Mouse (Mus musculus) MEL-GATA-1-ER (cell line): ENCODE results near the gene Polr2l.
"Not testable (repeated sequence)": the region's sequence is repeated elsewhere in the genome, so short reads cannot be mapped to it uniquely, and the experiment has no call there.

Experiments
- DNase-seq: peaks from one replicate; pipeline ENCODE4 v3.0.0-alpha.2; 2012; ENCODE audit warnings: low read depth; ENCODE audit errors: extremely low read depth

The Polr2l gene

DNA sequence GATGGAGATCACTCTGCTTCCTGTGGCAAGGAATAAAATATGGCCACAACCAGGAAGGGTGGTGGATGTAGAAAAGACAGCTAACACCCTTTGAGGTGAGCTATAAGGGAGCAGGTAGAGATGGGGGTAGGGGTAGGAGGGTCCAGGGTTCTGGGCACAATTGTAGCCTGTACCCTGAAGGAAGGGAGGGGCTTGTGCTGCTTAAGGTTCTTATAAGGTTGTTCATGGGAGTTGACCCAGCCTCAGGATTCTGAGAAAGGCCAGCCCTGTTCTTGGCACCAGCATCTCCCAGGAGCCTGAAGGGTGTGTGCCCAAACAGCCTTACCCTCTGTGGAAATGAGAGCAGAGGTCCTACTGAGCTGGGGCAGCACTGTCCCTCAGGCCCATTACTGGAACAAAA, 23.0 kb downstream of the Polr2l start:
- DNase-seq, result no peak

DNA sequence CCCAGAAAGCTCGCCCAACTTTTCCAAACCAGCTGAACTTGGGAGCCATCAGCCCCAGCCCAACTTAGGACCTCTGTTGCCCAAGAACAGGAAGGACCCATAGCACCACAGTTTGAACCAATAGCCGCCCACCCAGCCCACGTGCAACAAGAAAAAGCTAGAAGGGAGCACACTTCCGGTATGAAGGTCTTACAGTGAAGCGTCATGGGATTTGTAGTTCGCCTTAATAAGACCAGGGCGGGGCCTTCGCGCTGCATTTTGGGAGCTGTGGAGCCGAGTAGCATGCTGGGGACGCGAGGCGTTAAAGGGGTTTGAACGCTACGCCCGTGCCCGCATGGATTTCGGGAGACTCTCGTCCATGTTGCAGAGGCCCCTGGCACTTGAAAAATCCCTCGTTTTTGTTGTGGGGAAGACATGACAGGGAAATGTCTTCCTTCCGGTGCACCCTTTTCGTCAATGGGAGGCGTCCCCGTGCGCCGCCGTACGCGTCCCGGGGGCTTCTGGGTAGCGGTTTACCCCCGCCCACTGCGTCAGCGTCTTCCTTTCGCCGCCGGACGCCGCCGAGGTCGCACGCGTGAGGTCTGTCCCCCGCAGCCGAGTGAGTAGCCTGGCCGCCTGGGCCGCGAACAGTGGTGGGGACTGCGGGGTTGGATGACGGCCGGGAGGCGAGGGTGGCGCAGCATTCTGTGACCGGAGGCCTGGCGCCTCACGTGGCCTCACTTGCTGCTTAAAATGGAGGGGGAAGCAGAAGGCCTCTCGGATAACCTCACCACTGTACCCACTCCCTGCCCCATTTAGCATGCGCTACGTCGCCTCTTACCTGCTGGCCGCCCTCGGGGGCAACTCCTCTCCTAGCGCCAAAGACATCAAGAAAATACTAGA, 27.6 kb downstream of the Polr2l start, which contains the start of gene Rplp2:
Gene Rplp2 (plus strand): TSS at position 261 of the 882 bp plus-strand sequence.
- DNase-seq, result peak; percentile 97

DNA sequence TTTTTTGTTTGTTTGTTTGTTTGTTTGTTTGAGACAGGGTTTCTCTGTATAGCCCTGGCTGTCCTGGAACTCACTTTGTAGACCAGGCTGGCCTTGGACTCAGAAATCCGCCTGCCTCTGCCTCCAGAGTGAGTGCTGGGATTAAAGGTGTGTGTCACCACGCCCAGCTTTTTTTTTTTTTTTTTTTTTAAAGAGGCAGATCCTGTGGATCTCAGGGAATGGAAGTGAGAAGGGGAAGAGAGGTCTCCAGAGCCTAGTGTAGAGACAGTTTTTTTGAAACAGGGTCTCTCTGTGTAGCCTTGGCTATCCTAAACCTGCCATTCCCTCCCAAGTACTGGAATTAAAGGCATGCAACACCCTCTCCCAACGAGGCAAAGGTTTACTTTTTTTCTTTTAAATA, 28.6 kb downstream of the Polr2l start:
- not testable (repeated sequence) for DNase-seq

DNA sequence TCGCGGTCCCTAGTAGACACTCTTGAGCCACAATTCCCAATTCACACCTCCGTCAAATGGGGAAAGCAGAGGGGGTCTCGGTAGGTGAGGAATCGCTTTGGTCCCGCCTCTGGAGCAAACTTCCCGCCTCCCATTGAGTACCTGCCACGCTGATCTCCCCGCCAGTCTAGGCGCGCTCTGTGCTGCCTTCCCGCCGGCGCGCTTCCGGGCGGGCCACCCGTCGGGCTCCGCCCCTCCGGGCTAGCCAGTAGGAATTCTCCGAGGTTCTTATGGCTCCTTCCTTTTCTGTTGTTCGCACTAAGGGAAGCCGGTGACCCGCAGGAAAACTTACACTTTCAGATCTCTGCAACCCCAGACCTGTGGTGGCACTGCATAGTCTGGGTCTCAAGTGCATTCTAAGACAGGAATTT, 31.1 kb downstream of the Polr2l start, which contains the start of gene Pidd1:
Gene Pidd1 (minus strand): TSS at position 198 of the 410 bp plus-strand sequence.
- peak; percentile 65 for DNase-seq

DNA sequence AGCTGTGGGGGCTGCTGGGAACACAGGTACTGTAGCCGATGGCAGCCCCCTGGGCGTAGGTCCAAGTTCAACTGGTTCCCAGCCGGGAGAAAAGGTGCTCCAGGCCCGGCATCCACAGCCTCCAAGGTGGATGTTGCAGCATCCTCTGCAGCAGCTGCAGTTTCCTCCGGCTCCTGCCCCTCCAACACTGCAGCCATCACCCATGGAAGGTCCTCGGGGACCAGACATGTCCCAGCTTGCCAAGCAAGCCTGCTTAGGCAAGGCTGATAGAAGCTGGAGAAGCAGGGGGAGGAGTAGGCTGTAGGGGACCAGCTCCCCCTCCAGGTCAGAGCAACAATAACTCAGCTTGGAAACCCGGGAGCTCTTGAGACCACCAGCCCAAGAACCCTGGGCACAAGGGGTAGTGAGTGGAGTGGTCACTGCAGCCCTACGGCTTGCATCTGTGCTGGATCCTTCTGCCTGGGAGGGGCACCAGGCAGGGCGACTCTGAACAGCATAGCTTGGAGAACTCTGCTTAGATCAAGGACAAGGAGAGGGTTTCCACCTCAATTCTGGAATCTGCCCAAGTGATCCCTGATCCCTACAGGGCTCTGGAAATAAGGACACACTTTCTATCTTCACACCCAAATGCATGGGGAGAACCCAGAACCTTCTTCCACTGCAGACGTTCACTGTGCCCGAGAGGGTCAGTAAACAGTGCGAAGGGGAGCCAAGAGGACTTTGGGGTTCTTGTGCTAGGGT, 31.7 kb downstream of the Polr2l start:
- DNase-seq, result no peak

DNA sequence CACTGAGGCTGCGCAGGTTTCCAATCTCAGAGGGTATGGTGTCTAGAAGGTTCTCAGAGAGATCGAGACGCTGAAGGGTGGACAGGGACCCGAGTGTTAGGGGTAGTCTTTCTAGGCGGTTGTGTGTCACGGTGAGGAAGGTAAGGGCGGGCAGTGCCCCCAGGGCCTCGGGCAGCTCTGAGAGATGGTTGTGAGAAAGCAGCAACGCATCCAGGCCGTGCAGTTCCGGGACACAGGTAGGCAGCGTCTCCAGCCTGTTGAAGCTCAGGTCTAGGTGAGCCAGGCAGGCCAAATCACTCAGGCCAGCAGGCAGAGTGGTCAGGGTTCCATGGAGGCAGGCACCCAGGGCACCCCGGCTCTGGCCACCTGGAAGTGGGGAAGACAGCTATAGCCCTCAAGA, 32.7 kb downstream of the Polr2l start:
- no peak for DNase-seq

DNA sequence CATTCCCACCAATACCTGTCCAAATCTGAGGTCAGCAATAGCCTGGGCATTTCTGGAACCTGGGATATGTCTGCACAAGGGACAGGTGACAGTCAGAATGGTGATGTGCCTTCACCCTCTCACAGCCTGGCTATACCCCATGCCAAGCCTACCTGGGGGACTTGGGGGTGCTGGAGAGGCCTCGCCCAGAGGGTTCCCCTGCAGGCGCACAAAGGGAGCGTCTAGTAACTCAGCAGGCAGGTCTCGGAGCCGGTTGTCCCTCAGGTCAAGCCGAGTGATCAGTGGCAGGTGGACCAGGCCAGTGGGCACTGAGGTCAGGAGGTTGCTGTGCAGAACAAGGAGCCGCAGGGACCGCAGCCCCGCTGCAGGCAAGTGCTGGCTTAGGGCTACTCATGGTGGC, 33.5 kb downstream of the Polr2l start:
- DNase-seq, result no peak

DNA sequence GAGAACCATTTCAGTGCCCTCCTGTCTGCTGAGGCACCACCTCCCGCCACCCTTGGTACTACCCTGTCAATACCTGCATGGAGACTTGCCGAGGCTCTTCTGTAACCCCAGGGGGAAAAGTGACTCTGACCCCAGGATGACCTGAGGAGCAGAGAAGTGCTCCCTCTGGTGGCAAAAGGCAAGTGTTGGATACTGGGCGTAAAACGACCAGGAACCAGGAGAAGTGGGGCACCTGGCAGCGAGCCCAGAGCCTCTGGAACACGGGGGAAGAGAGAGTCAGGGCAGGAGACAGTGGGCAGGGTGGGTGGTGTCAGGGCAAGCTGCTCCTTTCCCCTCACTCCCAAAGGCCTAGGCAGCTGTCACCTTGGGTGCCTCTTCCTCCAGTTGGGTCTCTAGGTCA, 34.3 kb downstream of the Polr2l start:
- no peak for DNase-seq

DNA sequence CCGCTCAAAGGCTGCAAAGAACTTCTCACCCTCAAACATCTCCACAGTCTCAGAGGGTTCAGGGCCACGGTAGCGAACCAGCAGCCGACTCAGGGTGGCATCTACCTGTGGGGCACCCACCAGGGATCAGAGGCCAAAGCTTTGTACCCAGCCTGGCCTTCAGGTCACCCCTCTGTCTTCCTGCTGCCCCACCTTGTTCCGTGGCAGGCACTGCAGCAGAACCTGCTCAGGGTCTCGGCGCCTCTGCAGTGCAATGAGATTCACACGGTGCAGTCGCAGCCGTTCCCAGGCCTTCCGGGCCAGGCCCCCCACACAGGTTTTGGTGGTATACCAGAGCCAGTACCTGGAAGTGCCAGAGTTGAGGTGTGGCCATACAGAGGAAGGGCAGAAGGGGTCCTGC, 35.1 kb downstream of the Polr2l start:
- DNase-seq, result no peak

DNA sequence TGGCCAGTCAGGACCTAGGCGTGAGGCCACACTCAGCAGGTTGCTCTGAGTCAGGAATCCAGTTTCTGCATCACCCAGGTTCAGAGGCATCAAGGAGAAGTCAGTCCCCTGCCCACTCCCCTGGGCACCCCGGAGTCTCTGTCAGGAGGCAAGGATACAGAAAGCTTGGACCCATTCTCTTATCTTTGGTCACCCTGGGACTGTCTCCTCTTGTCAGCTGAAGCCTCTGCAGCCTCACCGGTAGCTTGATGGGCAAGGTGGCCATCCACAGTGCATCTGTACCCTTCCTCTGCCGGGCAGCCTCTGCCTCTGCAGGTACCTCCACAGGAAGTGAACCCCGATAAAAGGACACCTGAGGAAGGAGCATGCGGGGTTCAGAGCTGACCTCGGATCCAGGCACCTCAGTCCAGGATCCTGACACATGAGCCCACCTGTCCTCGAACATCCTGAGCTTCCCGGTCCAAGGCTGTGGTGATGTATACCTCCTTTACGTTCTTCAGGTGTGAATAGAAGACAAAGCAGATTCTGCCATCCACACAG, 35.7 kb downstream of the Polr2l start:
- DNase-seq, result no peak

DNA sequence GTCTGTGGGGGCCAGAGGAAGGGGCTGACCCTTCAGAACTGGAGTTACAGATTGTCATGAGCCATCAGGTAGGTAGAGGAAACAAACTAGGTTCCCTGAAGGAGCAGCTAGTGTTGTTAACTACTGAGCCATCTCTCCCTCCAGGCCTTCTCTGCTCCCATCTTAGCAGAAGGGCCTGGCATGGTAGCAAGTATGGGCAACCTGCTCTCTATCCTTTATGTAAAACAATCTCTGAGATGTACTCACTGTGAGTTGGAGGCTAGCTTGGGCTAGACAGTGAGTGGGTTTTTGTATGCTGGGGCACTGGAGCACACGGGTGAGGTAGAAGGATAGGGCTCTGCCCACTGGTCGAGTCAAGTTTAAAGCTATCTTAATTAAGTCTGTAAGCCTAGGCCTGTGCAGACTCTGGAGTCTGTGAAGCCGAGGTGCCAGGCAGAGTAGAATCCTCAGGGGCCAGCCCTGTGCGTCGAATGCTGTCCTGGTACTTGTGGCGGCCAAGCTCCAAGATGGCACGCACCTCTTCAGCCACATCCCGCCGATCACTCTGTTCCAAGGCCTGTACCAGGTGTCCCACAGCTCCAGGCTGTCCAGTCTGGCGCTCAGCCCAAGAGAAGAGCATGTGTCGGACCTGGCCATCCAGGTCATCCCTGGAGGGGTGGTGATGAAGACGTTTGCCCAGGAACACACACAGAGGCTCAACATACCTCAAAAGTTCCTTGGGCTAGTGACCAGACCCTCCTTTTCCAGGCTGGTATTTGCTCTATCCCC, 36.5 kb downstream of the Polr2l start:
- DNase-seq, result no peak

DNA sequence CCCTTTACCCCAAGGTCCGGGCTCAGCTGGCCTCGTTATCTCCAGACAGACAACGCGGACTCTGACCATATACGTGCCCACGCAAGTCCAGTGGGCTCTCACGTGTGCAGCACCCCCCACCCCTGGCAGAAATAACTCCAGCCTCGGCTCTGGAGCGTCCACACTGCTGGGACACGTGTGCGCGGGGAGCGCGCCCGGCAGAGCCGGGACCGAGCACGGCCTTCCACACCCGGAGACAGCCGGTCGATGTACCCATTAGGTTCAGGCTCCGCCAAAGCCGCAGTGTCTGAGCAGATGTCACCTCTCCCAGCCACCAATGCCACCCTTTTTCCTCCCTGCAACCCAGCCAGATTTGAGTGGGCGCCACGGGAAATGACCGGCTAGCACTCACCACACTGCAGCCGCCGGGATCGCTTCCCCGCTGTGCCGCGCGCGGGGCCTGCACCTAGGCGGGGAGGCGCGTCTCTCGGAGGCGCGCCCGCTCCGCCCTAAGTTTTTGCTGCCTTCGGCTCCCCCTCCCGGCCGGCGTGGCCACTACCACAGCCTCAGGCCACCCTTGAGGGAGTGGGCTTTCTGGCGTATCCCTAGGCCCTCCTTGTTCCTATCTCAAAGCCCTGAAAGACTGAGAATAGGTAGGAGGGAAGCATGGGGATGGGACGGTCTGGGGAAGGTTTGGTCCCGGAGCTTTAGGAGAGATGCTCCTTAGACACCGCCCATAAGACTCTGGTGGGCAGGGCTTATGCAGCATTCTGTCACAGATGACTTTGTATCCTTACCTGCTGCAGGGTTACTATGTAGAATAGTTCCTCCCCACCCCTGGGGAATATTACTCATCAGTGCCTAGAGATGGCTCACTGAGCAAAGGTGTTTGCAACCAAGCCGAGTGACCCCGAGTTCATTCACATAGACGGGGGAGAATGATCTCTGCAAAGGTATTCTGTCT, 37.5 kb downstream of the Polr2l start, which contains the start of gene Slc25a22:
Gene Slc25a22 (minus strand): TSS at position 715 of the 943 bp plus-strand sequence.
- no peak for DNase-seq

DNA sequence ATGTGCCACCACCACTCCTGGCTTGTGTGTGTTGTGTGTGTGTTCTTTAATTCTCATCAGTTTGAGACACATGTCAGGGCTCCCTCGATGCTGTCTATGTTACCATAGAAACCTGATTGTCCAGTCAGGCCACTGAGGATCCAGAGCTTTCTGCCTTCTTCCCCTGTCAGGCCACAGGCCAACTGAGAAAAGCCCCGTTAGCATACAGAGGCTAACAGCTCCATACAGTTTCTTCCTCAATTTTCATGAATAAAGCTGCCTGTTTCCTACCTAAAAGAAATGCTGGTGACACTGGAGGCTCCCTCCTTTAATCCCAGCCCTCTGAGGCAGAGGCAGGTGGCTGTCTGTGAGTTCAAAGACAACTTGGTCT, 38.4 kb downstream of the Polr2l start:
- DNase-seq, result no peak

DNA sequence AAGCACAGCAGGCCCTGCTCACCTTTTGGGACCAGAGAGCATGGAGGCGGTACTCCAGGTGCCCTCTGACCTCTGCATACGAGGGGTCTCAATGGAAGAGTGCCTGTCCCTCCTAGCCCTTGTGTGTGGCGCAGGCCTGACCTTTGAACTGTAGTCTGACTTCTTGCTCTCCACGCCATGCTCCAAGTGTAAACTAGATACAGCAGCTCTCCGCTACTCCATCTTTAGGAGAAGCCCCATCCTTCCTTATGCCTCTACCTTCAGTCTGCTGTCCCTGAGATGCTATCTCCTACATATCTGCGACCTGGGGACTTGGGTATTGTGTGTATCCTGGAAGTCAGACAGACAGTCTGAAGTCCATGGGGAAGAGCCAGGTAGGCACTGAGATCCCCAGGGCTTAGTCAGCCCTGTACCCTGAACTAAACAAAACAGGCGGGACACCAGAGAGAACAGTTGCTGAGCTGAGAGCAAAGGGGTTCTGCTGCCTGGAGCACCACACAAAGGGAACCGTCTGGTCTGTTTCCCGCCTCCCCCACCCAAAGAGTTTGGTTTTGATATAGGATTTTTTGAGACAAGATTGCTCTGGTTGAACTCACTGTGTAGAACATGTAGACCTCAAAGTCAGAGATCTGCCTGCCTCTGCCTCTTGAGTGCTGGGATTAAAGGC, 38.9 kb downstream of the Polr2l start:
- DNase-seq, result no peak

DNA sequence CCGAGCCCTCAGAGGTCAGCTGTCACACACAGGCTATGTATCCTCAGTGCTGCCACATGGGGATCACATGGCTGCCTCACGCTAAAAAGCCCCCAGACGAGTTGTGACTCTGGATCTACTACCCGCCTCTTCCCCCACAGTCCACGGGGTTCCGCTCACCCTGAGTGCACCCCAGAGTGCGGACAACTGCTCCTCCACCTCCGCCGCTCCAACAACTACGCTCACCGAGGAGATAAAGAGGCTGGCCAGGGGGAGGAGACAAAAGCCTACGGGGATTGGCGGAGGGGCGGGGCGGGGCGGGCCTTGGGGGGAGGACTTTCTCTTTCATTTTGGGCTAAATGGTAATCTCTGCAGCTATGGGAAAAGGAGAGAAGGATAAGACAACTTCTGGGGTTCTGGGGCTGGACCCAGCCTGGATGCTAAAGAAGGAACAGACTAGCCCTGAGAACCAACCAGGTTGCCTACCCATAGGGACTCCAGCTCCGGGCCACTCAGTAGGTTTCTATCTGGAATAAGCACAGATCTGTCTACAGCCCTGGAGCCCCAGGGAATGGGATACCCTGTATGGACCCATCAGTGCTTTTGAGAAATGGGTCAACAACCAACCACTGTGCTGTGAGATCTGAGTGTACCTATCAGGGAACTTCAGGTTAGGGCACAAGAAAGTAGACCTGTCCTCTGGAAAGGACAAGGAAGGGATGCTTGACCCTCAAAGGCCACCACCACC, 39.6 kb downstream of the Polr2l start:
- no peak for DNase-seq

DNA sequence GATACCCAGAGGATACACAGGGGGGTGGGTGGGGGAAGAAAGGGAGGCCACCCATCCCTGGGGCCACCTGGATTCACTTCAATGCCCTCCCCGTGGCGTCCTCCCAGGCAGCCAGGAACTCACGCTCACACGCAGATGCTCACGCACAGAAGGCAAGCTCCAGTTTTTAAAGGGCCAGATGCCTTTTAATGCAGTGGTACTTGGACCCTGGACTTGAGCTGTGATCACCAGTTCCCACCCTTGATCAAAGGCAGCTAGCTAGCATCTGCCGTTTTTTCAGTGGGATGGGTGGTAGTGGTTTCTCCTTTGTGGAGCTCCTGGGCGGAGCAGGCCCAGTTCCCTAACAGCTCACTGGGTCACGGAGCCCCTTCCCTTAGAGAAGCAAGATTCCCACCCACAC, 40.5 kb downstream of the Polr2l start:
- no peak for DNase-seq

DNA sequence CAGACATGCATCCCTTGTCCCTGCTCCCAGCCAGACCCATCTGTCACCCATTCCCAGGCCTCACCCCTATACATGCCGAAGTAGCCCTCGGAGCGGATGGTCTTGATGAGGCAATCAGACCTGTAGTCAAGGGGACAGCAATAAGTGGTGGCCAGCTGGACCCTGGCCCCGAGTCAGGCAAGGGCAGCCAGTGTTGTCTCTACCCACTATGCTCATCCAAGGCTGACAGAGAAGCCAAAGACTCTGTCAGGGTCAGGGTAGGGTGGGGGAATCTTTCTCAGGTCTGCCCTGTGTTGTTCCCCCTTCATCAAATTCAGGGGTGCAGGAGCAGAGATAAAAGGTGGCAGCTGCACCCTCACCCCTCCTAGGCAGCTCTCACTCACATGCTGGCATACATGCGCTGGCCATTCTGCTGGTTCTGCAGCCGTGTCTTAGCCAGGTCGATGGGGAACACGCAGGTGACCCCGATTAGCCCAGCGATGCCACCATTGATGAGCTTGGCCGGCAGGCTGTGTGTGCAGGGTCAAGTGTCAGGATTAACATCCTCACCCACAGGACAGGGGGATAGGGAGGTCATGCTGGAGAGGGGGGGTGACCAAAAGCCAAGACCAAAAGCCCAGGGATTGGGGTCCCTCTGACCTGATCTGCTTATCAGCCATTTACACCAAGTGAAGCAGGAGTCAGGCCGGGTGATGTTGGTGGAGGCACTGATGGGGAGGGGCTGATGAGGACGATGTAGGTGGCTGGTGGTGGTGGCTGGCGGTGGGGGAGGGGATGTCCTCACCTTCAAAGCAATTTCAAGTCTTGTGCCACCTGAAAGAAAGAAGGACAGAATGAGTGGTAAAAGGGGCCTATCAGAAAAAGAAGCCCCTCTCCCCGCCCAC, 41.2 kb downstream of the Polr2l start:
- no peak for DNase-seq
